Mouse (Mus musculus) gastrocnemius, postnatal 4 days (tissue): ENCODE results near the gene Il6. TPM values are rescaled to one million over a fixed set of nuclear protein-coding genes. Genes with fewer than 3 reads are reported as not detected.
"Not testable (repeated sequence)": the region's sequence is repeated elsewhere in the genome, so short reads cannot be mapped to it uniquely, and the experiment has no call there.

Experiments
- DNase-seq, 2 experiments: peaks; one replicate each; pipeline ENCODE4 v3.0.0; 2021 to 2022; ENCODE audit warnings: low spot score in 2 of 2, mixed read lengths in 2 of 2
- long read RNA-seq, 2 experiments: library from polyadenylated mRNA; stranded (forward); transcript quantifications; one replicate each; pipeline ENCODE4 v2.0.0; 2021
- total RNA-seq, 2 experiments: library from RNA; stranded (reverse); gene quantifications; 2 replicates each; pipeline ENCODE4 v1.2.3; 2021

Il6 gene
- not detected for total RNA-seq
- long read RNA-seq, experiment 1, result 0 reads
- long read RNA-seq, experiment 2, partial matches to known transcripts, result 0 of 1 reads
- long read RNA-seq, experiment 2, other reads (novel, unspliced or antisense), result 0 of 1 reads

DNA sequence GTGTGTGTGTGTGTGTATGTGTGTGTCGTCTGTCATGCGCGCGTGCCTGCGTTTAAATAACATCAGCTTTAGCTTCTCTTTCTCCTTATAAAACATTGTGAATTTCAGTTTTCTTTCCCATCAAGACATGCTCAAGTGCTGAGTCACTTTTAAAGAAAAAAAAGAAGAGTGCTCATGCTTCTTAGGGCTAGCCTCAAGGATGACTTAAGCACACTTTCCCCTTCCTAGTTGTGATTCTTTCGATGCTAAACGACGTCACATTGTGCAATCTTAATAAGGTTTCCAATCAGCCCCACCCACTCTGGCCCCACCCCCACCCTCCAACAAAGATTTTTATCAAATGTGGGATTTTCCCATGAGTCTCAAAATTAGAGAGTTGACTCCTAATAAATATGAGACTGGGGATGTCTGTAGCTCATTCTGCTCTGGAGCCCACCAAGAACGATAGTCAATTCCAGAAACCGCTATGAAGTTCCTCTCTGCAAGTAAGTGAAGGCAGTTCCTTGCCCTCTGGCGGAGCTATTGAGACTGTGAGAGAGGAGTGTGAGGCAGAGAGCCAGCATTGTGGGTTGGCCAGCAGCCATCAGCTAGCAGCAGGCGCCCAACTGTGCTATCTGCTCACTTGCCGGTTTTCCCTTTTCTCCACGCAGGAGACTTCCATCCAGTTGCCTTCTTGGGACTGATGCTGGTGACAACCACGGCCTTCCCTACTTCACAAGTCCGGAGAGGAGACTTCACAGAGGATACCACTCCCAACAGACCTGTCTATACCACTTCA lies at the start of gene Il6:
Gene Il6 (plus strand): TSS at position 389 of the 778 bp plus-strand sequence.
- peak; percentile 87 to 92 for DNase-seq

DNA sequence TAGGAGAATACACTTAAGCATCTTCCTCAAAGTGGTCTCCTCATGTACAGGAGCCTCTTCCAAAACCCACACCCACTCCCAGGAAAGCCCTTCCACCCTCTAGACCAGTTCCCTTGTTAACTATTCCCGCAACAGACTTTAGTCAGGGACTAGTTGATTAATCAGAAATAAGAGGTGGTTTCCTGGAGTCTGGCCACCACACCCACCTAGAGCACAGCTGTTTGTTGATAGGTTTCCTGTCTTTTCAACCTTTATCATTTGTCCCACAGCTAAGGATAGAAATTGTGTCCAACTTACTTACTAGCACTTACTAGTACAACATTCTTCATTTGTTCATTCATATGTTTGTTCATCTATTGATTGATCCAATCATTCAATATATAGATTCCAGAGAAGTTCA lies 49.4 kb upstream of the Il6 start:
- DNase-seq, result no peak

DNA sequence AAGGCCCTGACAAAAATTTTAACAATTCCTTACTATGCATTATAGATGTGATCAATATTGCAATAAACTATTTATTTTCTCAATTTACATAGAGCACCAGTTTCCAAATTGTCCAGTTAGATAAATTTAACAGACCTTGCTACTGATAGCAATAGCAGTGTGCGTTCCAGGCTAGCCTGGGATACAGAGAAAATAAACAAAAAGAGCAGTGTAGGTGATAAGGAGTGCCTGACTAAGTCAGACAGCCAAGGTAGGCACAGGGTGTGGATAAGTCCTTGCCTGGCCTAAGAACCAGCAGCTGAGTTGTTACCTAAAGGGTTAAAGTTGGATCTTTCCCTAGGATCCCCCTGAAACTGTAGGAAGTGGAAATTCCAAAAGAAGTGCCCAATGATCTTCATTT lies 42.7 kb upstream of the Il6 start:
- DNase-seq, result no peak

DNA sequence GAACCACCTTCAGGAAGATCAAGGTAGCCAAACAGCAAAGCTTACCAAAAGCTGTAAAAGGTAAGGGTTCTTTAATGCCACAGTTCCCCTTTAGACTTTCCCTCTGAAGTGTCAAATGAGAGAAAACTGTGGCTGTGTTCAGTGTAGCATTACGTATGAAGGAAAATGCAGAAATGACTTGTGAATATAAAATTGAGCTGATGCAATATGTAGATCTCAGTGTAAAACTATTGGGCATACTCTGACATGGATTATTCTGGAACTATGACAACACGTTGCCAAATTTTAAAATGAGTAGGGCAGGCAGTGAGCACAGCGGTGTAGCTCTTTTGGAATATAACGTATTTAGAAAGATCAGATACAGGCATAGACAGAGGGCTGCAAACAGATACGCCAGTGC lies 40.1 kb upstream of the Il6 start:
- DNase-seq, result no peak

DNA sequence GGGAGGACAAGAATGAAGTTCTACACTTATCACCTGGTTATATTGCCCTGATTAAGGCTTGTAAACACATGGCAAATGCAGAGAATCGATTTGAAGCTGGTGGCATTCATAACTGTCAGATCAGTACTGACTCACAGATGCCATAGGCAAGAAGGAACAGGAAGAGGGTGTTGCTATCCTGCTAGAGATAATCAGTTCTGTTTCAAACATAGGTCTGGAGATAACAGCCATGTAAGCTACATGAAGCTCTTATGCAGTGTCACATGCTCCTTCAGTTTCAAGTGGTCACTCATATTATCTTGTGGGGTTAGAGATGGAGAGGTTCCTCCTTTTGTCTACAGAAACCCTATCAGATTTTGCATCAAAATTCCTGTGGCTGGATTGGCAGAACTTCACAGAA lies 39.4 kb upstream of the Il6 start:
- DNase-seq, result no peak

DNA sequence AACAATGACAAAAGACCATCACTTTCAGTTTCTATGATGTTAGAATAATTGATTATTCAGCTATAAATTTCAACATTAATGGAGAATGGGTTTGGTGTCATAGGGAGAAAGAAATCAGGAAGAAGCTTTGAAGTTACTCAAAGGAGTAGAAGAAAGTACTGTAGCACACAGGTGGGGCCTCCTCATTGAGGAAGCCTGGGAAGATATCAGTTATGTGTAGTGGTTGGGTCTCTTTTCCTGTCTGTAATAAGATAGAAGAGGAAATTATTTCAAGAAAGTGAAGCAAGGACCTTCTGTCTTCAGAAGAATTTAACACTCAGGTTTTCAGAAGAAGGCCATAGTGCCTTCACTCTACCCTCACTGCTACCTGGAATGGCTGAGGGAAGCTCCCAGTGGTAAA lies 38.8 kb upstream of the Il6 start:
- DNase-seq, result no peak

DNA sequence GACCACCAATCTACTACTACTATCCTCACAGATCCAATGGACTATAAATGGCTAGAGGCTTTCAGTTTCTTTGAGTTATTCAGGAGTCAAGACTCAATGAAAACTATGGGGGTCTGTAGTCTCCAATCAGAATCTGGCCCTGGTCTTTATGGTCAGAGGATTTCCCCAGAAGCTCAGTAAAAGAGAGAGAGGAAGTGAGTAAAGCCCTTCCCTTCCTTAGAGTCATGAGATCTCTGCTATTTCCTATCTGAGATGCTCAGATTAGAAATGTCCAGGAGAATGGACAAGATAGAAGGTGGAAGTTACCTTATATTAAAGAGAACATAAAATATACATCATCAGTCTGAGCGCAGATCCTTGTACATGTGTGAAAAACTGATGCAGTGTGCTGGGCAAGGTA lies 19.3 kb upstream of the Il6 start:
- DNase-seq, result no peak

DNA sequence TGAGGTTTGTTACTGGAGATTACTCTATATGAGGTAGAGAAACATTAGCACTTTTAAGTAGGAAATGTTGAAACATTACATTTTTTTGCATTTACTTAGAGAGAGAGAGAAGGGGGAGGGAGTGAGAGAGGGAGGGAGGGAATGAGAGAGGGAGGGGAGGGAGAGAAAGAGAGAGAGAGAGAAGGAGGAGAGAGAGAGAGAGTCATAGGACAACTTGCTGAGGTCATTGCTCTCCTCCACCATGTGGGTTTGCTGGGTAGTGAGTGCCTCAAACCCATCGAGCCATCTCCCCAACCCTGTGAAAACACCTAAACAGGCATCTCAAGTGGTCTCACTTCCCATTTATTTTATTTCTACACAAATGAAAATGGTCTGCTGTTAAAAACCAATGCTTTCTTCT lies 18.6 kb upstream of the Il6 start:
- DNase-seq, result no peak

DNA sequence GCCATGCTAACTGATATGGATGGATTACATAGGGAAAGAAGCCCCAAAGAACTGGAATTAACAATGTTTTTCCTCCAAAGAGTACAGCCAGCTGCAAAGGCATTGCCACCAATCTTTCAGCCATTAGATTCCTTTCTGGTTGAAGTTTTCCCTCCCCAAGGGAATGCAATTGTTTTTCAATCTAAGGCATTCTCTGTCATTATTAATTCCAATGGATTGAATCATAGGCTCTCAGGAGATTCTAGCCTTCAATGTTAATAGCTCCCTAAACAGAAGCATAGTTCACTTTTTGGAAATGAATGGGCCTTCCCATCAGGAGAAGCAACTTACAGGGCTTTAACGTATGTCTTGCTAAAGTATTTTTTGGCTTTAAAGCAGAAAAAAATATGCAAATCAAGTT lies 15.6 kb upstream of the Il6 start:
- DNase-seq, result no peak

DNA sequence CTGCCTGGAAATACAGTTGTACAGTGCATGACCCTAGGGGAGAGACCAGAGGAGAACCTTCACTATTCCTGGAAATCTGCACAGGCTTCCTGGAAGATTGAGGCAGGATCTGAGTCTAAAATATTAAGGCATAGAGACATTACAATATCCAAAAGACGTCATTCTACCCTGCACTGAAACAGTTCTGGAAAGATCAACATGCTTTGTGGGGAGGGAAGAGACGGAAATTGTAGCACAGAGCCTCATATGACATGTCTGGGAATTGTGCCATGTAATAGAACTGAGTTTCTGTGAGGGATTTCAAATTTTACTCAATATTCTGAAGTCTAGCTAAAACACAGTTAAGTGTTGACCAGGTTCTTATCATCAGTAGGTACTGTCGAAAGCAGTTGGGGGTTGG lies 12.0 kb upstream of the Il6 start:
- DNase-seq, result no peak

DNA sequence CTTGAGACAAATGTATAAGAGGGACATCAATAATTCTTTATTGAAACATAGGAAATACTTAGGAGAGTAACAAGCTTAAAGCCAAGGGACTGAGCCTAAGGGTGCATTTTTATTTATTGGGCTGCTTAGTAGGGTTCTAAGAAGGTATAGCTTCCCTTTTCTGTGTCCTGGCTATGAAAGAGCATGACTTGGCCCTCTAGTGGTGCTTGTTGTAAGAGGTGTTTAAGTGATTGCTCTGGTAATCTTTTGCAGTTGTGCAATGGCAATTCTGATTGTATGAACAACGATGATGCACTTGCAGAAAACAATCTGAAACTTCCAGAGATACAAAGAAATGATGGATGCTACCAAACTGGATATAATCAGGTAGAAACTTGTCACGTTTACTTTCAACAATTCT lies 1.7 kb downstream of the Il6 start:
- DNase-seq, result no peak

DNA sequence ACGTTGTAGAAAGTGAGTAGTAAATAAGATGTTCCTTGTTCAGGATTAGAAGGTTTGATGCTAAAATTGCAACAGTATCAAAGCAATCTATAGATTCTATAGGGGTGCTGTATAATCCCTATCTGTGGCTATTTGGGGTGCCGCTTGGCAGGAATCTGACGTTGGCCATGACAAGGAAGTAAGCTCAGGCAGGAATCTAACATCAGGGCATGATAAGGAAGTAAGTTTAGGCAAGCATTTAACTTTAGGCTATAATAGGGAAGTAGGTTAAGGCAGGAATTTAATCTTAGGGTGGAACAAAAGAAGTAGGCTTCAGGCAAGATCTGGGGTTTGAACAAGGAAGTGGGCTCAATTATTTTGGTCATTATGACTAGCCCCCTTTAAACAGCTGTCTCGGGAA lies 22.9 kb downstream of the Il6 start:
- DNase-seq, result not testable (repeated sequence)

DNA sequence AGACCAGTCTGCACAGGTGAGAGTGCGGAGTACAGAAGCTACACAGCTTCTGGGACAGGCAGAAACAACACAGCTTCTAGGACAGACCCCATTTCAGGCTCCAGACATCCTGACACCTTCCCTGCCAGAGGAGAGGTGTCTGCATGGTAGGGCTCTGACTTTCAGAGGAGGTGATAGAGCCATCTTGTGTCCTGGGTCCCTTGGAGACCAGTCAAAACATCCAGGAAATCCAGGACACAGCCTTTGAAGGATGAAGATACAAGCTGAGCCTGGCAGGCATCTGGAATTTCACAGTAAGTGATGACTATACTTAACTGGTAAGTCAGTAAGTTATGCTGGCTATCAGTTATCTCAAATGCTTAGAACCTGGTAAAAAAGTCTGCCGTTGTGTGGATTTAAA lies 24.2 kb downstream of the Il6 start:
- not testable (repeated sequence) for DNase-seq

DNA sequence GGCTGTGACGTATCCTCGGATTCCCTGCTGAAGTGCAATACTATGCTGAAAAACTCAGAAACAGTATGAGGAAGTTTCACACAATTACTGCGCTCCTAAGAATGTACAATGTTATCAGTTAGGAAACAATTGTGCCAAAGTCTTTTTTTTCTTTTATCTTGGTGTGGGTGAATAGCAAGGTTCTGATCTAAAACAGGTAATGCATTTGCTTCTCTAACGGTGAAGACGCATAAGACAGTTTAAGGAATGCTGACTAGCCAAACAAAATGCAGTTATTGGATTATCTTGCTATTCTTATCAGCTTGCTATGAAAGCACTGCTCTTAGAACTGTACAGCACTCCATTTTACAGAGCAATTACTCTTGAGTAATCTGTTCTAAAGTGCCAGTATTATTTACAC lies 26.4 kb downstream of the Il6 start:
- DNase-seq, result not testable (repeated sequence)

DNA sequence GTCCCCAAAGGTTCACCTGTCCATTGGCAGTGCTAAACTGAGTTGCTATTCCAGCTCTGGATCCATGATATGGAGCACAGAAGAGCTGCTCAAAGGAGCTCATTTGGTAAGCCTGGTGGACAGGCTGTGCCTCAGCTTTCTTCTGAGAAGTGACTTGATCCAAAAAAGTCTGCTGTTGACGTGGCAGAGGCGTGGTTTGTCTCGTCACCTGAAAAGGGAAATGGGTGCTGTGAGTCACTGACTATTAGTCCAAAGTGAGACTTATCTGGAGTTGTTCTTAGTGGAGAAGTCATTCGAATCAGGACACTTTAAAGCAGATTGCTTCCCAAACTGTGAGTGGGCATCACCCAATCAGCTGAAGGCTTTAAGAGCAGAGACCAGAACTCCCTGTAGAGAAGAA lies 26.9 kb downstream of the Il6 start:
- DNase-seq, result not testable (repeated sequence)

DNA sequence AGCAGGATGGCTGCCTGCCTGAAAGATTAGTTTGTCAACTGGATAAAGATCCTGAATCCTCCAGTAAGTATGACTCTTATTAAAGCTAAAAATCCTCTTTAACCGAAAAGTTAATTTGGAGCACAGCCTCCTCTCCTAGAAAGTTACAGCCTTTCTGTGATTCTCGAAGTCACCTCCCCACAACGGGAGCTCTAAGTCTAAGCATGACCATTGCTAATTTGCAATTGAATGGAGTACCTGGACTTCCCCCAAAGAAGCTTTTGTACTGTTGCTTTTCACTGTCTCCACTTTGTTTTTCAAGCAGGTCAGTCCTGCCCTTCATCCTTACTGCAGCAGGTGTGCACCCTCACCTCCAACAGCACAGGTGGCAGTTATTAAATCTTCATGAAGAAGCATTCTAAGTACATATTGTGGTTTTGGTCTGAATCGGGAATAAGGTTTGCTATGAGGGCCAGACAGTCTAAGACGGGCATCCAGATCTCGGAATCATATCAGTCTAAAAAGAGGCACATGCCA lies 45.4 kb downstream of the Il6 start:
- no peak for DNase-seq

DNA sequence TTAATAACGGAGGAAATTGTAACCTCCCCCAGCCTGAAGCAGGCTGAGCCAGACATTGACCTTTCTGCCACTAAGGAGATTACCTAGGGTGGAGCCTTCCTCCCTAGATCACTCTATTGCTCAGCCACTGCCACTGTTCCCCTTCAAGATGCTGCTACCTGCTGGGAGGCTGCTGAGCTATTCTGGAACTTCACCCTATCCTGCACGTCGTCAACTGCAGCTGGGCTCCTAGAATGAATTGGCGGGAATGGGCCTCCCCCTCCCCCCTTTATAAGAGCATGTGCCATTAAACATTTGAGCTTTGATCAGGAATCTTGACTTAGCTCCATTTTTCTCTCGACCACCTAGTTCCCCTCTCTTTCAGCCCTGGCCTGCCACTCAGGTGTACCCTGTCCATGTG lies 46.7 kb downstream of the Il6 start:
- DNase-seq, result not testable (repeated sequence)

DNA sequence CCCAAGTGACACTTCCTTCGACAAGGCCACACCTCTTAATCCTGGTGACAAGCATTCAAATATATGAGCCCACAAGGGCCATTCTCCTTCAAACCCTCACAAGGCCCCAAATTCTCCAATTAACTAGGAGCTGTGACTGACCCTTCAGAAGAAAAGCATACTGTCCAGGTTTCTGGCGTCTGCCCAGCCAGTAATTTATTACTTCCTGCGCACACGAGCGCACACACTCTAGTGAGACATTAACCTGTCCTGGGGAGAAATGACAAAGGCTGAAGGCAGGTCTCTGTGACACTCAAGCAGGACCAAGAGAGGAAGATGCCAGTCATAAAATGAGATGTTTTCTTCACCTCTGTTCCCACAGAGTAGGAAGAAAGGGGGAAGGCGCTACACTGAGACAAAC lies 54.8 kb downstream of the Il6 start:
- no peak for DNase-seq

Other genes with a start within 250 kb of the Il6 start
- gene Tyms, start 60.5 kb downstream of the Il6 start, total RNA-seq, result 10 to 100 TPM; 40.8 to 41.2 TPM
- gene Garem2, start 92.0 kb downstream of the Il6 start, total RNA-seq, result under 1 TPM; 0.17 to 0.29 TPM
- gene 3110082J24Rik, start 93.0 kb downstream of the Il6 start, total RNA-seq, result not detected
- gene Hadha, start 142.0 kb downstream of the Il6 start, total RNA-seq, result 100 to 1,000 TPM; 337 to 342 TPM
- gene Hadhb, start 142.1 kb downstream of the Il6 start, total RNA-seq, result 100 to 1,000 TPM; 228 TPM
- under 1 TPM; 0.31 to 0.52 TPM for gene Adgrf3, start 192.6 kb downstream of the Il6 start, total RNA-seq
- gene Selenoi, start 219.5 kb downstream of the Il6 start, total RNA-seq, result 10 to 100 TPM; 20.4 to 25.7 TPM